Mouse (Mus musculus): ENCODE results near the gene Ccdc33. TPM values are rescaled to one million over a fixed set of nuclear protein-coding genes. Genes with fewer than 3 reads are reported as not detected.

The Ccdc33 gene
- polyA plus RNA-seq, 1 experiment from 2014 or later: 0.07 TPM

DNA sequence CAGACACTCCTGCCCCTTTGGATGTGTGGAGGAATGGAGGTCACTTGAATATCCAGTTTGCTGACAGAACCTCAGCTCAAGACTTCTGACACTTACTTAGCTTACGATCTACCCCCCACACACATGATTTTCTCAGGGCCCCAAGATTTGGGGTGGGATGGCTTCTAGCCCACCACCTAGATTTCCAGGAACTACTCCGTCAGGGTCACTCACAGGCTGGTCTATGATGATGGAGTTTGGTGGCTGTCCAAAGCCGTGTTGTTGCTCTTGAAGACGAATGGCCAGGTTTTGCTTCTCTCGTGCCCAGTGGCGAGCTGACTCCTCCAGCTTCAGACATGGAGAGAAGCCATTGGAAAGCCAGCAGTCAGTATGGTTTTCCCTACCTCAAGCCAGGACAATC lies 89.0 kb downstream of the Ccdc33 start:
- H3K36me3 ChIP-seq: no peaks in the 10 kb centered on the region
- WGBS: 82% methylated on average over 6 of the region's 6 CpGs
- no peak overlapping the region for H3K9ac ChIP-seq
- H3K27ac ChIP-seq (replicated peaks): no peak overlapping the region
- H3K4me1 ChIP-seq: peaks cover 4% of the 10 kb centered on the region; the same call in 1 of the 2 replicates
- peaks cover 46% of the 10 kb centered on the region for H3K27me3 ChIP-seq (replicated peaks)
- H3K4me2 ChIP-seq: no peak overlapping the region
- ATAC-seq (ENCODE audit: extremely low read depth, insufficient number of reproducible peaks, low FRiP score, low TSS enrichment): no peak
- no peak overlapping the region for H3K4me3 ChIP-seq
- H3K9me3 ChIP-seq: no peaks in the 10 kb centered on the region

DNA sequence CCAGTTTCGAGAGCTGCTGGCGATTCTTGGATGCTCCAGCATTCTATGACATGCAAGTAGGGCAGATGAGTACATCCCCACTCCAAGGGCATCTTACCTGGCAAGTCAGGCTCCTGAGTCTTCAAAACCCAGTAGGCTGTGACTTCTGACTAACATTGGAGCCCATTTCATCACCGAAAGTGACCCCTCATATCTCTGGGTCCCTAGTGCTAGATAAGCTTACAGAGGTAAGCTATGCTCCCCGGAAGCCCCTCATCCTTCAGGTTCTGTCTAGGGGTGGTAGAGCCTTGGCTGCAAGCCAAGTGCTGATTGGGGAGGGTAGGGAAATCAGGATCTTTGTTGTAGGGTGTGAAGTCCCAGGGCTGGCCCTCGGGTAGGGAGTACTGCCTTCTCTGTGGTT lies 89.8 kb downstream of the Ccdc33 start:
- no peak overlapping the region for H3K4me2 ChIP-seq
- no peak for ATAC-seq (ENCODE audit: extremely low read depth, insufficient number of reproducible peaks, low FRiP score, low TSS enrichment)
- H3K9me3 ChIP-seq: no peaks in the 10 kb centered on the region
- peaks cover 43% of the 10 kb centered on the region for H3K27me3 ChIP-seq (replicated peaks)
- no peaks in the 10 kb centered on the region for H3K36me3 ChIP-seq
- no peak overlapping the region for H3K27ac ChIP-seq (replicated peaks)
- H3K4me3 ChIP-seq: no peak overlapping the region
- WGBS: 42% methylated on average over 5 of the region's 5 CpGs
- H3K4me1 ChIP-seq: peaks cover 4% of the 10 kb centered on the region; the same call in 1 of the 2 replicates
- H3K9ac ChIP-seq: no peak overlapping the region

DNA sequence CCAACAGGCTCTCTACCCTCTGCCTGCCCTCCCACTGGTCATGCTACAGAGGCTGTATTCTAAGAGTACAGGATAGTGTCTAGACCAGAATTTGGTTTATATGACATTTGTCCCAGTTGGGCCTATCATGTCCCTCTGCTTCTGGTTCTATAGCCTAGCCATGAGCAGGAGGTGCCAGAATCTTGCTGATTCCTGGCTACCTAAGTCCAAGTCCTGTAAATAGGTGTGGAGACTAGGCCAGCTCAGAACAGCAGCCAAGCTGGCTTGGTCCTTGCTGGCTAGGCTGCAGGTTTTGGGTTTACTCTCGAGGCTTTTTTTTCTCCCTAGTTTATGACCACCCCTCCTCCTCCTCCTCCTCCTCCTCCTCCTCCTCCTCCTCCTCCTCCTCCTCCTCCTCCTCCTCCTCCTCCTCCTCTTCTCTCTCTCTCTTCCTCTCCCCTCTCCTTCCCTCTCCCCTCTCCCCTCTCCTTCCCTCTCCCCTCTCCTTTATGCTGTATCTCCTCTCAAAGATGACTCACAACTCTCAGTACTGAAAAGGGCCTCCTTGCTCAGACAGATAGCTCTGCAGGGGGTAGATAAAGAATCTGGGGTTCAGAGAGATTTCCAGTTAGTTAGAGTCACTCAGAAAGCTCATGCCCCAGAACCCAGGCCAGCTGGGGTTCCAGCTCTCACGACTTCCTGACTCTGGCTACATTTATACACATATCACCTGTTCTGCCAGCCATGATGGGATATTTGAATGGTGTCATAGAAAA lies 91.0 kb downstream of the Ccdc33 start:
- Histone ChIP-seq H3K4me3 (no peak overlapping the region), H3K4me2 (no peak overlapping the region), H3K27me3 (replicated peaks) (peaks cover 43% of the 10 kb centered on the region), H3K4me1 (peaks cover 4% of the 10 kb centered on the region; the same call in 1 of the 2 replicates), H3K9me3 (no peaks in the 10 kb centered on the region), H3K9ac (no peak overlapping the region), H3K27ac (replicated peaks) (no peak overlapping the region), H3K36me3 (no peaks in the 10 kb centered on the region)
- no peak for ATAC-seq (ENCODE audit: extremely low read depth, insufficient number of reproducible peaks, low FRiP score, low TSS enrichment)
- 31% methylated on average over 2 of the region's 2 CpGs for WGBS

DNA sequence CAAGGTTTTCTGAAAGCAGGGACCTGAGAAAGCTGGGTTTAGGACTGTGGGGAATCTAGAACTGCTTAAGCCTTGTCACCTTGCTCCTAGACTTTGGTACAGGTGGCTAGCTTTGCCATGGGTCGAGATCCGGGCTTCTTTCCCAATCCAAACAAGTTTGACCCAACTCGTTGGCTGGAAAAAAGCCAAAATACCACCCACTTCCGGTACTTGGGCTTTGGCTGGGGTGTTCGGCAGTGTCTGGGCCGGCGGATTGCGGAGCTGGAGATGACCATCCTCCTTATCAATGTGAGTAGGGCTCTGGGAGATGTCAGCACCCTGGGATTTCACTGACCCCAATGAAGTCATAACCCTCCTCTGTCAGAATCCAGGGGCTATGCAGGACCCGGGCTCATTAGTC lies 92.6 kb downstream of the Ccdc33 start:
- Histone ChIP-seq H3K9me3 (no peaks in the 10 kb centered on the region), H3K27me3 (replicated peaks) (peaks cover 36% of the 10 kb centered on the region), H3K4me2 (no peak overlapping the region), H3K4me1 (peaks cover 4% of the 10 kb centered on the region; the same call in 1 of the 2 replicates), H3K9ac (no peak overlapping the region), H3K27ac (replicated peaks) (no peak overlapping the region), H3K36me3 (no peaks in the 10 kb centered on the region), H3K4me3 (no peak overlapping the region)
- WGBS: 73% methylated on average over 9 of the region's 9 CpGs
- ATAC-seq (ENCODE audit: extremely low read depth, insufficient number of reproducible peaks, low FRiP score, low TSS enrichment): no peak

DNA sequence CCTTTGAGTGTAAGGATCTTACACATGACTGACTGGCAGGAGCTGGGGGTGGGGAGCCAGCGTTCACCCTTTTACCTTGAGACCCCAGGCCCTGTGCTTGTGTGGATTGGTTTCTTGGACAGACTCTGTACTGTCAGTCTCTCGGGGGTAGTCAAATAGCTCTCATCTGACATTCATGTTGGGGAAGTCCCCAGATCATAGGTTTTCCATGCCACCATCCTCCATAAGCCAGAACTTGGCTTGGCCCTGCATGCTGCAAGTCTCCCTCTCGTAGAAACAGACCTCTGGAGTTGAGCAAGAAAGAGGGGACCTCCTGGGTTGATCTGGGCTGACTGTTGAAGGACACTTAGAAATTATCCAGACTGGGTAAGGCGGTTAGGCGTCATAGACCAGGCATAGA lies 100.2 kb downstream of the Ccdc33 start:
- H3K36me3 ChIP-seq: no peaks in the 10 kb centered on the region
- no peaks in the 10 kb centered on the region for H3K9me3 ChIP-seq
- H3K9ac ChIP-seq: no peak overlapping the region
- H3K27ac ChIP-seq (replicated peaks): no peak overlapping the region
- no peak overlapping the region for H3K4me3 ChIP-seq
- no peaks in the 10 kb centered on the region for H3K4me1 ChIP-seq
- no peak for ATAC-seq (ENCODE audit: extremely low read depth, insufficient number of reproducible peaks, low FRiP score, low TSS enrichment)
- 81% methylated on average over 5 of the region's 5 CpGs for WGBS
- H3K27me3 ChIP-seq (replicated peaks): peaks cover 14% of the 10 kb centered on the region
- no peak overlapping the region for H3K4me2 ChIP-seq

DNA sequence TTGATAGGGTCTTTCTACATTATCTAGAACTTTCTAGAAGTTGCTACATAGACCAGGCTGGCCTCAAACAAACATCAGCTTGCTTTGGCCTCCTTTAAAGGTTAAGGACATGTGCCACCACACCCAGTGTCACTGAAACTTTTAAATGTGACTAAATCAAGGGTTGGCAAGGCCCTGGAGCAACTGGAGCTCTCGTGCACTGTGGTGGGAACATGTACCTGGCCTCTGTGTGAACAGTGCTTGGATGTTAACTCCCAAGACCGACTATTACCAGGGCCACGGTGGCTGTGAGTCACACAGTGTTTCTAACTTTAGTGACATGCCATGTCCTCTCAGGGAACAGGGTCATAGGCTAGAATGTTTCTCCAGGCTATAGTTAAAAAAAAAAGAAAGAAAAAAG lies 101.7 kb downstream of the Ccdc33 start:
- Histone ChIP-seq H3K4me2 (no peak overlapping the region), H3K36me3 (no peaks in the 10 kb centered on the region), H3K27me3 (replicated peaks) (peaks cover 13% of the 10 kb centered on the region; the same call in 1 of the 2 replicates), H3K9me3 (no peaks in the 10 kb centered on the region), H3K27ac (replicated peaks) (no peak overlapping the region), H3K4me3 (no peak overlapping the region), H3K9ac (no peak overlapping the region), H3K4me1 (0 out of 2 replicates have a peak, but pooled peaks cover 6% of the 10 kb centered on the region)
- 49% methylated on average over 3 of the region's 3 CpGs for WGBS
- no peak for ATAC-seq (ENCODE audit: extremely low read depth, insufficient number of reproducible peaks, low FRiP score, low TSS enrichment)

DNA sequence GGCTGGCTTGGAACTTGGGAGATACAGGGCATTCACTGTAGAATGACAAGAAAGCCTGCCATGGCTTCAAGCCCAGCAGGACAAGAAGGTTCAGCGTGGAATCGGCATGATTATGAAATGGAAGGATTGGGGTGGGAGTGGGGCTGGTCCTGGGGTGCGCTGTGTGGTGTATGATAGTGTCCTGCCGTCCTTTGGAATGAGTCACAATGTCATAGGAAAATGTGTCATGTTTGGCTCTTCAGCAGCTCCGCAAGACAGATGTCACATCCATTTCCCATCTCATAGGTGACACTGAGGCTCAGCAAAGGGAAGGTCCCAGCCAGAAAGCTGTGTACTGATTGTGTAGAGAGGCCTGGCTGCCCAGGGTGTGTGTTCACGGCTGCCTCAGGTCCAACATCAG lies 102.8 kb downstream of the Ccdc33 start:
- Histone ChIP-seq H3K9me3 (no peaks in the 10 kb centered on the region), H3K9ac (no peak overlapping the region), H3K4me1 (peaks cover 12% of the 10 kb centered on the region), H3K4me3 (no peak overlapping the region), H3K27me3 (replicated peaks) (peaks cover 6% of the 10 kb centered on the region; the same call in 1 of the 2 replicates), H3K4me2 (no peak overlapping the region), H3K27ac (replicated peaks) (no peak overlapping the region), H3K36me3 (no peaks in the 10 kb centered on the region)
- 73% methylated on average over 6 of the region's 6 CpGs for WGBS
- no peak for ATAC-seq (ENCODE audit: extremely low read depth, insufficient number of reproducible peaks, low FRiP score, low TSS enrichment)

DNA sequence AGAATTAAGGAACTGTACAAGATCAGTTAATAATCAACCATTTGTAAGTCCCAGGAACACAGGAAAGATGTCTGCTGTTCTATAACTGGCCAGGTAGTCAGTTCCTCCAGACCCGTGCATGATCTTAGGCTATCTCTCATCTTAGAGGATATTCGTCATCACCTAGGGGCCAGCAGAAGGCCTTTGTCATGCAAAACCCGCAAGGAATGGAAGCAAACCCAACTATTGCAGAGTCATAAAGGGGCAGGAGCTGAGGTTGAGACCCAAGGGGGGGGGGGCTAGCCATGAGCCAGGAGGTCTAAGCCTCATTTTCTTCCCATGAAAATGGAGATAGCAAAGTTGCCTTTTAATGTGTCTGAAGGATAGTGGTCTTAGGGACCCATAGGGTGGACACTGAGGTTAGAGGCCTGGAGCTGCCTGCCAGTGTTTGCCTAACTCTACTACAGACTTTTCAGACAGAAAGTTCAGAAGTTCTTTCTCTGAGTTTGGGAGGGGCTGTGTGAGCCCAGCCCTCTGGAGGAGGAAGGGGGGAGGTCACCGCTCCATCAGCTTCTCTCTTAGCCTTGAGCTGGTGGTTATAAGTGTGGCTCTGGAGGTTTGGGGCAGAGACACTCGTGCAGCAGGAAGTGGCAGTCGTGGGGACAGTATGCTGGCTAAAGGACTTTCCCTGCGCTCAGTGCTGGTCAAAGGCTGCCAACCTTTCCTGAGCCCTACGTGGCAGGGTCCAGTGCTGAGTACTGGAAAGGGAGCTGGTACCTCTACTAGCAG lies 104.0 kb downstream of the Ccdc33 start:
- WGBS: 53% methylated on average over 8 of the region's 8 CpGs
- Histone ChIP-seq H3K4me1 (peaks cover 14% of the 10 kb centered on the region), H3K9ac (no peak overlapping the region), H3K27me3 (replicated peaks) (0 out of 2 replicates have a peak, but pooled peaks cover 6% of the 10 kb centered on the region), H3K9me3 (no peaks in the 10 kb centered on the region), H3K27ac (replicated peaks) (no peak overlapping the region), H3K4me3 (no peak overlapping the region), H3K36me3 (no peaks in the 10 kb centered on the region), H3K4me2 (no peak overlapping the region)
- no peak for ATAC-seq (ENCODE audit: extremely low read depth, insufficient number of reproducible peaks, low FRiP score, low TSS enrichment)

DNA sequence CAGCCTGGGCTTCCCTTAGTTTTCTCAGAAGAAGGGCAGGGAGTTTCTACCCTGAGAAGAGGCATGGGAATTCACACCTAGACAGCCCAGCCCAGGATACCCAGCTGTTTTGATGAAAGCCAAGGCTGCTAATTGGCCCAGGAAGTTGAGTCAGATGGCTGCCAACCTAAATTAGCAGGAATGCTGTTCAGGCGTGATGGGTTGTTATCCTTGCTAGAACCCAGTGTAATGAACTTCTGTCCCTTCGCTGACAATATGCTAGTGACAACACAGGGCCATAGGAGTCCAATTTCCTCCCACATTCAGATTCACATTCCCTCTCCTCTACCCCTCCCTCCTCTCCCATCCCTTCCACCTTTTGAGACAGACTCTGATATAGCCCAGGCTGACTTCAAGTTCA lies 105.7 kb downstream of the Ccdc33 start:
- Histone ChIP-seq H3K27me3 (replicated peaks) (0 out of 2 replicates have a peak, but pooled peaks cover 6% of the 10 kb centered on the region), H3K9ac (no peak overlapping the region), H3K36me3 (no peaks in the 10 kb centered on the region), H3K4me1 (peaks cover 28% of the 10 kb centered on the region), H3K4me3 (no peak overlapping the region), H3K27ac (replicated peaks) (no peak overlapping the region), H3K4me2 (no peak overlapping the region), H3K9me3 (no peaks in the 10 kb centered on the region)
- 44% methylated on average over 2 of the region's 2 CpGs for WGBS
- no peak for ATAC-seq (ENCODE audit: extremely low read depth, insufficient number of reproducible peaks, low FRiP score, low TSS enrichment)

DNA sequence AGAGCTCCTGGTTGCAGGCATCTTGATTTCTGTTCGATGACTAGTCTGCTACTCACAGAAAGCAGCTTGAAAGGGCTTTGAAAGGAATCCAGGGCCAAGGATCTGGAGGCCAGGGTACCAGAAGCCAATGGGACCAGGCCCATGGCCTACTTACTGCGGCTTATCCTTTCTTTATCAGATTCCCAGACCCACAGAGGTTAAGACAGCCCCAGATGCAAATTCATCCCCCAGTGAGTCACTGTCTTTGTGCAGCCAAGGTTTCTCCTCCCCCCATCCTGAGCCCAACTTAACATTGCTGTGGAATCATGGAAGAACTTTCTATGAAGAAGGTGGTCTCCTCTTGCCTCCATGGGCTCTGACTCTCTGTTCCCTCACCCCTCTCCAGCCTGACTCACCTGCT lies 106.1 kb downstream of the Ccdc33 start:
- H3K36me3 ChIP-seq: no peaks in the 10 kb centered on the region
- H3K4me1 ChIP-seq: peaks cover 28% of the 10 kb centered on the region
- H3K27ac ChIP-seq (replicated peaks): no peak overlapping the region
- no peak for ATAC-seq (ENCODE audit: extremely low read depth, insufficient number of reproducible peaks, low FRiP score, low TSS enrichment)
- 0 out of 2 replicates have a peak, but pooled peaks cover 6% of the 10 kb centered on the region for H3K27me3 ChIP-seq (replicated peaks)
- H3K4me3 ChIP-seq: no peak overlapping the region
- H3K4me2 ChIP-seq: no peak overlapping the region
- H3K9ac ChIP-seq: no peak overlapping the region
- WGBS: 63% methylated on average over 2 of the region's 2 CpGs
- H3K9me3 ChIP-seq: no peaks in the 10 kb centered on the region

DNA sequence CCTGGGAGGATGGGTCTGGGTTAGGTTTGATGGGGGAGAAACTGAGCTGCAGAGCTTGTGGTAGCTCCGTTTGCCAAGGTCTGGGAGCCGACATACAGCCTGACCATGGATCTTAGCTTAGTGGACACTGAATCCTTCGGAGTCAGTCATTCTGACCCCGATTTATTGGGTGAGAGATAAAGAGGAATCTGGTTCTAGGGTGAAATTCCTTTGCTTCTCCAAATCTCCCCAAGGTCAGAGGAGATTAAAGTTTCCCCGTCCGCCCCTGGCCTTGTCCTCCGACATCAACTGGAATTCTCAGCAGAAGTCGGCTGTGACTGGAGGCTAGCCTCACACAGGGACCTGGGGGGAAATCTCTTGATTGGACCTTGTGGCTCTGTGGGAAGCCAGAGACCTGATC lies 107.1 kb downstream of the Ccdc33 start:
- no peak for ATAC-seq (ENCODE audit: extremely low read depth, insufficient number of reproducible peaks, low FRiP score, low TSS enrichment)
- H3K4me3 ChIP-seq: no peak overlapping the region
- H3K27me3 ChIP-seq (replicated peaks): 0 out of 2 replicates have a peak, but pooled peaks cover 6% of the 10 kb centered on the region
- H3K27ac ChIP-seq (replicated peaks): no peak overlapping the region
- H3K9ac ChIP-seq: no peak overlapping the region
- WGBS: 56% methylated on average over 8 of the region's 8 CpGs
- H3K4me2 ChIP-seq: no peak overlapping the region
- no peaks in the 10 kb centered on the region for H3K36me3 ChIP-seq
- no peaks in the 10 kb centered on the region for H3K9me3 ChIP-seq
- H3K4me1 ChIP-seq: peaks cover 28% of the 10 kb centered on the region

All from heart, embryonic 13.5 days (tissue).